Mouse (Mus musculus) forebrain, embryonic 11.5 days (tissue): Measurements from ENCODE around the gene Ttll9. TPM values are rescaled to one million over a fixed set of nuclear protein-coding genes. Genes with fewer than 3 reads are reported as not detected.

Source experiments
- ATAC-seq: fragments of 200-750 bp; cut with Nextera tagmentation; replicated peaks from 2 replicates; pipeline ENCODE4 v1.8.0; 2017; ENCODE audit warnings: moderate TSS enrichment; ENCODE audit not compliant: low FRiP score
- DNase-seq: peaks from one replicate; pipeline ENCODE4 v3.0.0-alpha.2; 2017; ENCODE audit warnings: low spot score
- H3K27ac ChIP-seq: fragments of 300-500 bp; sonication (generic); 2 replicates; pipeline ENCODE4 v1.5.1; 2014; ENCODE audit warnings: low read depth, low read length
- H3K27me3 ChIP-seq: fragments of 300-500 bp; sonication (generic); 2 replicates; pipeline ENCODE4 v1.6.1; 2014; ENCODE audit warnings: mild to moderate bottlenecking, low read length, mixed read lengths; ENCODE audit not compliant: control insufficient read depth, insufficient read depth
- H3K36me3 ChIP-seq: fragments of 300-500 bp; sonication (generic); 2 replicates; pipeline ENCODE4 v1.6.1; 2014; ENCODE audit warnings: mild to moderate bottlenecking, low read length, moderate library complexity, mixed read lengths; ENCODE audit not compliant: control insufficient read depth, insufficient read depth
- H3K4me1 ChIP-seq: fragments of 300-500 bp; sonication (generic); replicated peaks from 2 replicates; pipeline ENCODE4 v1.6.1; 2014; ENCODE audit warnings: low read length, mixed read lengths; ENCODE audit not compliant: control insufficient read depth, insufficient read depth
- H3K4me2 ChIP-seq: fragments of 300-500 bp; sonication (generic); 2 replicates; pipeline ENCODE4 v1.6.1; 2014; ENCODE audit warnings: low read depth, mild to moderate bottlenecking, low read length, moderate library complexity, mixed read lengths; ENCODE audit not compliant: severe bottlenecking
- H3K4me3 ChIP-seq: fragments of 300-500 bp; sonication (generic); 2 replicates; pipeline ENCODE4 v1.5.1; 2014; ENCODE audit warnings: low read depth, low read length
- H3K9ac ChIP-seq: fragments of 300-500 bp; sonication (generic); 2 replicates; pipeline ENCODE4 v1.6.1; 2014; ENCODE audit warnings: low read length
- H3K9me3 ChIP-seq: fragments of 300-500 bp; sonication (generic); 2 replicates; pipeline ENCODE4 v1.6.1; 2016; ENCODE audit warnings: low read length, mixed read lengths; ENCODE audit not compliant: control insufficient read depth
- WGBS: fragments of 180-500 bp; shearing (Covaris S2); extraction: QIAGEN DNeasy Blood & Tissue Kit; methylation state at CpG from one replicate; pipeline ENCODE4 v1.1.7; 2014; 5-methylcytosine and 5-hydroxymethylcytosine counted together
- polyA plus RNA-seq: library from polyadenylated mRNA; unstranded; fragments of >200 nt; fragmentation: Nextera tagmentation; extraction: Ambion mirVana; gene quantifications from 2 replicates; pipeline ENCODE4 v1.2.1, GENCODE M21; 2014

The Ttll9 gene
- polyA plus RNA-seq, 1 experiment from 2014 or later, result 1.5 TPM

- H3K36me3 ChIP-seq, result peaks cover 2% of the 10 kb centered on the region; the same call in 1 of the 2 replicates
- 94% methylated on average over 11 of the region's 11 CpGs for WGBS
- no peak for ATAC-seq
Observed at GRCm38 (mm10) chr2:153013724-153014515, 51.6 kb downstream of the Ttll9 start.

GRCm38 (mm10) chr2:153014758-153015593 lies 52.7 kb downstream of the Ttll9 start, which contains the start of gene Pdrg1:
Gene Pdrg1 (minus strand): TSS chr2:153015427.
- no peaks in the 10 kb centered on the region for H3K9me3 ChIP-seq
- peaks cover 2% of the 10 kb centered on the region; the same call in 1 of the 2 replicates for H3K36me3 ChIP-seq
- H3K27me3 ChIP-seq, result no peaks in the 10 kb centered on the region
- H3K9ac ChIP-seq, result peak within 1 kb of the TSS; percentile 75
- H3K27ac ChIP-seq, result no peak within 1 kb of the TSS
- ATAC-seq (peak; percentile 96), DNase-seq (peak; percentile 97)
- H3K4me3 ChIP-seq, result peak within 1 kb of the TSS; percentile 85
- peak within 1 kb of the TSS; percentile 86 for H3K4me2 ChIP-seq
- peaks cover 8% of the 10 kb centered on the region for H3K4me1 ChIP-seq
- WGBS, result 2% methylated on average over 54 of the region's 54 CpGs

More at GRCm38 (mm10) chr2:153013724-153014515, 51.6 kb downstream of the Ttll9 start:
- Histone ChIP-seq H3K4me1 (peaks cover 8% of the 10 kb centered on the region), H3K4me3 (peak overlapping the region; percentile 85), H3K4me2 (peak overlapping the region; percentile 86), H3K27ac (no peak overlapping the region), H3K9me3 (no peaks in the 10 kb centered on the region), H3K9ac (peak overlapping the region; percentile 75), H3K27me3 (no peaks in the 10 kb centered on the region)
- no peak for DNase-seq

GRCm38 (mm10) chr2:153015804-153016203 lies 53.5 kb downstream of the Ttll9 start:
- ATAC-seq, result no peak
- Histone ChIP-seq H3K9me3 (no peaks in the 10 kb centered on the region), H3K27ac (no peak overlapping the region), H3K36me3 (peaks cover 2% of the 10 kb centered on the region; the same call in 1 of the 2 replicates), H3K4me2 (no peak overlapping the region), H3K27me3 (no peaks in the 10 kb centered on the region), H3K4me3 (no peak overlapping the region), H3K9ac (no peak overlapping the region), H3K4me1 (peaks cover 8% of the 10 kb centered on the region)
- 46% methylated on average over 7 of the region's 8 CpGs for WGBS
- DNase-seq, result no peak

DNA sequence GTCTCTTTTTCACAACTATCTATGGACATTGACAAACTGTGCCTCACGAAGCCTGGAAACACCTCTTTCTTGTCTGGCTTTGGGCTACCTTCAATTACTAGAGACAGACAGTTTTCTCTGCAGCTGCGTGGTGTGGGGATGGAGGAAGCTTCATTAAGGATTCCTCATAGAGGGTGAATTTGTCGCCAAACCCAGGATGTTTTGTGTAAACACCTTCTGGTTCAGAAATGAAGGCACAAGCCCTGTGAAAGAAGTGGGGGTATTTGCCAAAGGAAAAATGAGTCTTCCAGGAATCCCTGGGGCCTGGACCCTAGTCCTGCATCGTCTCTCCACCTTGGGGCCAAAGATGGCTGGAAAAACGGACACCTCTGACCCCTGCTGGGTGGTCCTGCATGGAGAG lies 54.5 kb downstream of the Ttll9 start:
- no peak overlapping the region for H3K4me2 ChIP-seq
- ATAC-seq (no peak), DNase-seq (no peak)
- no peak overlapping the region for H3K4me3 ChIP-seq
- H3K9me3 ChIP-seq, result no peaks in the 10 kb centered on the region
- no peaks in the 10 kb centered on the region for H3K27me3 ChIP-seq
- no peaks in the 10 kb centered on the region for H3K36me3 ChIP-seq
- no peak overlapping the region for H3K9ac ChIP-seq
- WGBS, result 45% methylated on average over 5 of the region's 5 CpGs
- peaks cover 8% of the 10 kb centered on the region for H3K4me1 ChIP-seq
- no peak overlapping the region for H3K27ac ChIP-seq

- DNase-seq, result no peak
- peaks cover 3% of the 10 kb centered on the region for H3K4me1 ChIP-seq
- H3K27me3 ChIP-seq, result no peaks in the 10 kb centered on the region
- H3K4me3 ChIP-seq, result no peak overlapping the region
- no peak overlapping the region for H3K9ac ChIP-seq
- H3K27ac ChIP-seq, result no peak overlapping the region
- H3K4me2 ChIP-seq, result no peak overlapping the region
- no peaks in the 10 kb centered on the region for H3K36me3 ChIP-seq
- WGBS, result 92% methylated on average over 3 of the region's 3 CpGs
- H3K9me3 ChIP-seq, result no peaks in the 10 kb centered on the region
- no peak for ATAC-seq
Observed at GRCm38 (mm10) chr2:153019355-153019754, 57.1 kb downstream of the Ttll9 start.

GRCm38 (mm10) chr2:153021163-153021562 lies 58.9 kb downstream of the Ttll9 start:
- H3K9me3 ChIP-seq, result no peaks in the 10 kb centered on the region
- no peak for ATAC-seq
- H3K27me3 ChIP-seq, result no peaks in the 10 kb centered on the region

GRCm38 (mm10) chr2:153022855-153023254 lies 60.6 kb downstream of the Ttll9 start:
- no peaks in the 10 kb centered on the region for H3K4me1 ChIP-seq

More at GRCm38 (mm10) chr2:153021163-153021562, 58.9 kb downstream of the Ttll9 start:
- no peaks in the 10 kb centered on the region for H3K4me1 ChIP-seq
- H3K36me3 ChIP-seq, result no peaks in the 10 kb centered on the region
- WGBS, result 63% methylated on average over 3 of the region's 3 CpGs
- no peak overlapping the region for H3K4me2 ChIP-seq
- H3K4me3 ChIP-seq, result no peak overlapping the region
- no peak overlapping the region for H3K9ac ChIP-seq
- no peak overlapping the region for H3K27ac ChIP-seq
- no peak for DNase-seq

DNA sequence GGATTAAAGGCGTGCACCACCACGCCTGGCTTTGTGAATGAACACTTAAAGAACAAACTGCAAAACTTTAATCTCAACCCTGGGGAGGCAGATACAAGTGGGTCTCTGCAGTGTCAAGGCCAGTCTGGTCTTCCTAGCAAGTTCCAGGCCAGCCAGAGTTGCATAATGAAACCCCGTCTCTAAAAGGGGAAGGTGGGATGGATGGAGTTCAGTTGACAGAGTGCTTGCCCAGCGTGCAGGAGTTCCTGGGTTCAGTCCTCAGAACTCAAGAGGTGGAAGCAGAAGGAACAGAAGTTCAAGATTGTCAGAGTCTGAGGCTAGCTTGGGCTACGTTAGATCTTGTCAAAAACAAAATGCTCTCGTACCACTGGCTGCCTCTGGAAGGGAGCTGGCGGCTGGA lies 63.8 kb downstream of the Ttll9 start:
- WGBS, result 84% methylated on average over 7 of the region's 7 CpGs
- ATAC-seq, result no peak

More at GRCm38 (mm10) chr2:153022855-153023254, 60.6 kb downstream of the Ttll9 start:
- no peak overlapping the region for H3K4me3 ChIP-seq
- no peaks in the 10 kb centered on the region for H3K27me3 ChIP-seq
- no peak for DNase-seq
- H3K4me2 ChIP-seq, result no peak overlapping the region
- no peak overlapping the region for H3K9ac ChIP-seq
- no peak for ATAC-seq
- no peaks in the 10 kb centered on the region for H3K9me3 ChIP-seq
- 70% methylated on average over 4 of the region's 4 CpGs for WGBS
- no peaks in the 10 kb centered on the region for H3K36me3 ChIP-seq
- no peak overlapping the region for H3K27ac ChIP-seq

More for the DNA sequence above, 63.8 kb downstream of the Ttll9 start:
- H3K36me3 ChIP-seq, result no peaks in the 10 kb centered on the region
- DNase-seq, result no peak
- H3K9me3 ChIP-seq, result no peaks in the 10 kb centered on the region
- H3K4me3 ChIP-seq, result no peak overlapping the region
- H3K4me2 ChIP-seq, result no peak overlapping the region
- no peak overlapping the region for H3K9ac ChIP-seq
- H3K4me1 ChIP-seq, result no peaks in the 10 kb centered on the region
- no peak overlapping the region for H3K27ac ChIP-seq
- peaks cover 8% of the 10 kb centered on the region for H3K27me3 ChIP-seq
